Mouse (Mus musculus) ES-E14 (cell line): Measurements from ENCODE around the gene Atg9b. TPM values are rescaled to one million over a fixed set of nuclear protein-coding genes. Genes with fewer than 3 reads are reported as not detected.

Experiments
- DNase-seq: peaks from one replicate; pipeline ENCODE4 v3.0.0-alpha.2; 2013; ENCODE audit warnings: low read depth, low spot score
- H3K27ac ChIP-seq: 2 replicates; pipeline ENCODE4 v1.5.1; 2012; ENCODE audit warnings: low read depth, mild to moderate bottlenecking, low read length, moderate library complexity, mixed read lengths; ENCODE audit not compliant: poor library complexity, insufficient read depth, severe bottlenecking
- H3K36me3 ChIP-seq: 2 replicates; pipeline ENCODE4 v1.6.1; 2012; ENCODE audit warnings: mild to moderate bottlenecking, low read length, moderate library complexity, mixed read lengths; ENCODE audit not compliant: control insufficient read depth, poor library complexity, insufficient read depth, severe bottlenecking
- H3K4me1 ChIP-seq, 2 experiments: fragments of 150-350 bp in 1 of 2; sonication (generic) in 1 of 2; 2 replicates each; pipeline ENCODE4 v1.6.1; 2012; ENCODE audit warnings: low read length in 2 of 2, mild to moderate bottlenecking in 1 of 2, mixed read lengths in 1 of 2; ENCODE audit not compliant: control insufficient read depth in 2 of 2, insufficient read depth in 2 of 2, poor library complexity in 1 of 2
- H3K4me3 ChIP-seq, 2 experiments: fragments of 150-350 bp in 1 of 2; sonication (generic) in 1 of 2; 2 replicates each; pipeline ENCODE4 v1.5.1; 2012; ENCODE audit warnings: low read length in 2 of 2, low read depth in 1 of 2, mild to moderate bottlenecking in 1 of 2, mixed read lengths in 1 of 2; ENCODE audit not compliant: insufficient read depth in 1 of 2, poor library complexity in 1 of 2, severe bottlenecking in 1 of 2
- H3K9ac ChIP-seq: 2 replicates; pipeline ENCODE4 v1.6.1; 2012; ENCODE audit warnings: low read depth, mild to moderate bottlenecking, low read length, mixed read lengths; ENCODE audit not compliant: poor library complexity, insufficient read depth, severe bottlenecking
- H3K9me3 ChIP-seq: fragments of 150-350 bp; sonication (generic); 2 replicates; pipeline ENCODE4 v1.6.1; 2012; ENCODE audit warnings: low read depth, mild to moderate bottlenecking, low read length; ENCODE audit not compliant: control insufficient read depth, insufficient read depth
- CHD2 ChIP-seq: IDR thresholded peaks from 2 replicates; pipeline ENCODE4 v1.6.1; 2014; ENCODE audit warnings: mild to moderate bottlenecking, low read depth, low read length, inconsistent platforms
- HCFC1 ChIP-seq: IDR thresholded peaks from 2 replicates; pipeline ENCODE4 v1.6.1; 2012; ENCODE audit warnings: low read length, inconsistent platforms, borderline replicate concordance; ENCODE audit not compliant: insufficient read depth
- MAFK ChIP-seq: IDR thresholded peaks from 2 replicates; pipeline ENCODE4 v1.6.1; 2014; ENCODE audit warnings: mild to moderate bottlenecking, low read depth, low read length, inconsistent platforms; ENCODE audit not compliant: insufficient read depth
- ZC3H11A ChIP-seq: IDR thresholded peaks from 2 replicates; pipeline ENCODE4 v1.6.1; 2012; ENCODE audit warnings: low read depth, mild to moderate bottlenecking, inconsistent platforms, low read length, borderline replicate concordance
- ZNF384 ChIP-seq: IDR thresholded peaks from 2 replicates; pipeline ENCODE4 v1.6.1; 2012; ENCODE audit warnings: low read depth, low read length, inconsistent platforms
- in situ Hi-C, 2 experiments: fragments of 600-800 bp; cut with MboI; formaldehyde crosslinking; loops; one replicate each; pipeline ENCODE4 v1.15.1; 2025; ENCODE audit warnings: low sequenced_read_pairs in 2 of 2, inconsistent platforms in 1 of 2; ENCODE audit not compliant: unreplicated experiment in 2 of 2
- total RNA-seq: library from RNA; depleted of rRNA; stranded (reverse); fragments of 300-350 nt; gene quantifications from 2 replicates; pipeline ENCODE4 v1.2.3, GENCODE M21; 2012

Gene Atg9b
- total RNA-seq, 1 experiment = 3.7 TPM

DNA sequence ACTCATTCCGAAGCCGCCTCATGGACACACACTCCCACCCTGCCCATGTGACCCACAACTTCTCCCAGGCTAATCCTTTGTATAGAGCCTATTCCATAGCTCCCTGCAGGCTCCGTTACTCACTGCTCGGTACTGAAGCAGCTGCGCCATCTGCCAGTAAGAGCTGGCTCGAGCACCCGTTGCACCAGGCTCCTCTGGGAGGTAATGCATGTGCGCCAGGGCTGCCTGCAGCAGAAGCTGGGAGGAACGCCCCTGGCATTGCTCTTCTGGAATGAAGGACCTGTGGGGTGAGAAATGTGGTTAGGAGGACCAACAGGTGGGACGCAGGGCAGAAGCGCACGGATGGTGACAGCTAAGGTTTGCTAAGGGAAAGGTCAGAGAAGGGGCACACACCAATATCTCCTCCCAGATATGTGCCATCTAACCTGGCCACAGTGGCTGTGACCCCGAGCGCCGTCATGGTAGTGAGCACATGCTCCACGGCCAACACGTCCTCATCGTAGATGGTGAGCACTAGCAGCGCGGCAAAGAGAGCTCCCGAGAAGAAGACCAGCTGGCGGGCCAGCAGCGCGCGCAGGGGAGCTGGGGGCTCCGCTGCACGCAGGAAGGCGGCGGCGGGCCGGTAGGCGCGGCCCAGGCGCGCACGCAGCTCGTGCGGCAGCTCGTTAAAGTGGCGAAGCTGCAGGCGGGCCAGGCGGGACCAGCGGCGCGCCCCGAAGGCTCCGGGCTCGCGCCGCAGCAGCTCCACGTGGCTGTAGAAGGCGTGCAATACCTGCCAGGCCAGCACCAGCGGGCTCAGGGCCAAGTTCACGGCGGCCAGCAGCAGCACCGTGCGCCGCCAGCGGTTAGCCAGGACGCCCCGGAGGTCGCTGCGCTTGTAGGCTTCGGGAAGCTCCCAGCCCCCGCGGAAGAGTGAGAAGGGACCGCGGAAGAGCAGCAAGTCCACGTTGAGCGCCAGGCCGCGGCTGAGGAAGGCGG, 4.4 kb downstream of the Atg9b start:
- no peak for TF ChIP-seq CHD2
- TF ChIP-seq HCFC1 = peak; percentile 23; the same call in 1 of the 2 replicates
- no peak overlapping the region for H3K27ac ChIP-seq
- H3K9me3 ChIP-seq = no peaks in the 10 kb centered on the region
- in situ Hi-C loops = no loop called here
- DNase-seq = no peak
- H3K36me3 ChIP-seq = no peaks in the 10 kb centered on the region
- peaks cover 2 to 10% of the 10 kb centered on the region in 2 experiments; a peak in 1 of 4 replicates for H3K4me1 ChIP-seq
- H3K4me3 ChIP-seq = peak overlapping the region; percentile 57 to 66
- peak overlapping the region; percentile 60 for H3K9ac ChIP-seq

DNA sequence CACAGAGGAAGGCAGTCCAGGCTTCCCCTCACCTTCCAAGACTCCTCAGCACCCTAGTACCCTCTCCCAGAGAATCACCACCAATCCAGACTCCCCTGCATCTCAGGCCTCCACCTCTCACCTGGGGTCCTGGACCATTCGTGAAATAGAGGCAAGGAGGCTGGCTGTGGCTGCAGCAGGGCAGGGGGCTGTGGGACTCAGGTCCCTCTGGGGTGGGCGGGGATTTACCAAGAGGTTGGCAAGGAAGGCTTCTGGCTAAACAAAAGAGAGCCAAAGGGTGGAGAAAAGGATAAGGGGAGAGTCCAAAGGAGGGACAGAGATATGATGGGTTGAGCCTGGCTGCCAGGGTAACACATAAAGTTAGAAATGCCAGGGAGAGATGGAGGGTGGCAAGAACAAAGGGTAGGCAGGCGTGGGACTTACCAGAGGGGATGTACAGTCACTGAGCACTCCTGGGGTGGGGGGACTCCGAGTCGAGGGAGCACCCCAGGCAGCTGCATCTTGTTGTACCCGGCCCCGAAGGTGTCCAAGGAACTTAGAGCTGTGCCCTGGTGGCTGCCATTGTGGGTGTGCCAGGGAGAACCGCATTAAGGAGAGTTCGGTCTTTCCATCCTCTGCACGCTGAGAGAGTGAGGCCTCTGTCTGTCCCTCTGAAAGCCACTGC, 5.9 kb downstream of the Atg9b start:
- no peaks in the 10 kb centered on the region for H3K36me3 ChIP-seq
- DNase-seq = no peak
- in situ Hi-C loops = no loop called here
- no peak overlapping the region for H3K27ac ChIP-seq
- H3K4me1 ChIP-seq = peaks cover 2 to 10% of the 10 kb centered on the region in 2 experiments; a peak in 1 of 4 replicates
- H3K9me3 ChIP-seq = no peaks in the 10 kb centered on the region
- TF ChIP-seq HCFC1 = no peak
- no peak for TF ChIP-seq CHD2
- no peak for TF ChIP-seq MAFK
- TF ChIP-seq ZC3H11A = no peak
- no peak for TF ChIP-seq ZNF384
- H3K9ac ChIP-seq = no peak overlapping the region
- no peak overlapping the region for H3K4me3 ChIP-seq

DNA sequence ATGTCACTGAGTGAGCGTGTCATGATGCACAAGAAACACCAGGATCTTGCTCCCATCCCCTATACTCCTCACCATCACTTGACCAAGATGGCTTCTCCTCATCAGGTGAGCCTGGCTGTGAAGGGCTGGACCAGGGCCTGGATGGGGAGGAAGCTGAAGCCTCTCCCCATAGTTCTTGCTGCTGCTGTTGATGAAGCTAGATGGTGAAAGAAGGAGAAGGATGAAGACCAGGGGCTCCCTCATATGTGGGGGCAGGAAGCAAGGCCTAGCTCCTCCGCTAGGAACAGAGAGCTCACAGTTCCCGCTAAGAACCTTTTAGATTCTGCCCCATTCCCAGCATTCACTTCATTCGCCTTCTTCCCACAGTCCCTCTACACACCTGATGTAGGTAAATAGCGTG, 6.6 kb downstream of the Atg9b start:
- peaks cover 2 to 10% of the 10 kb centered on the region in 2 experiments; a peak in 1 of 4 replicates for H3K4me1 ChIP-seq
- no peaks in the 10 kb centered on the region for H3K9me3 ChIP-seq
- no peak overlapping the region for H3K9ac ChIP-seq
- H3K4me3 ChIP-seq = no peak overlapping the region
- no peak for DNase-seq
- no peak overlapping the region for H3K27ac ChIP-seq
- in situ Hi-C loops = no loop called here
- H3K36me3 ChIP-seq = no peaks in the 10 kb centered on the region
- no peak for TF ChIP-seq CHD2
- TF ChIP-seq ZC3H11A = no peak
- TF ChIP-seq MAFK = no peak
- TF ChIP-seq HCFC1 = no peak
- no peak for TF ChIP-seq ZNF384

DNA sequence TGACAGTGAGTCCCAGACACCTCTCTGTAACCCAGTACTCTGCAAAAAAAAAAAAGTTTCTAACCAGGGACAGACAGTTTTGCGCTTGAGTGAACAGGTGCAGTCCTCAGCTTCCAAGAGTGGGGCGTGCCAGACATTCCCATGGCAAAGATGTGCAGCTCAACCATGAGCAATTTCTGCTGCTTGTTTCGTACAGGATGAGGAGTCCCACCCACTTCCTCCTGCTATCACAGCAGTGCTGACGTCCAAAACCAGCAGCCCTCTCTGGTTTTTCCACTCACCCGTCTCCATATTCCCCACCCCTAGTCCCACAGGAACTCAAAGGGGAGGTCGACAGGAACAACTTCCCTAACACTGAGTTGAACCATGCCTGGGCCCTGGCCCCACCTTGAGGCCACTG, 7.5 kb downstream of the Atg9b start:
- DNase-seq = no peak
- no peak overlapping the region for H3K27ac ChIP-seq
- TF ChIP-seq ZNF384 = no peak
- TF ChIP-seq MAFK = no peak
- no peak for TF ChIP-seq HCFC1
- TF ChIP-seq CHD2 = no peak
- no peak for TF ChIP-seq ZC3H11A
- H3K4me1 ChIP-seq = peaks cover 2 to 14% of the 10 kb centered on the region in 2 experiments; a peak in 1 of 4 replicates
- no peaks in the 10 kb centered on the region for H3K36me3 ChIP-seq
- no peak overlapping the region for H3K9ac ChIP-seq
- in situ Hi-C loops = no loop called here
- no peaks in the 10 kb centered on the region for H3K9me3 ChIP-seq
- H3K4me3 ChIP-seq = no peak overlapping the region; a peak in 1 of 4 replicates
